Mouse (Mus musculus): Measurements from ENCODE around the gene Olfr1472. TPM values are rescaled to one million over a fixed set of nuclear protein-coding genes. Genes with fewer than 3 reads are reported as not detected.
"Not testable (repeated sequence)": the region's sequence is repeated elsewhere in the genome, so short reads cannot be mapped to it uniquely, and the experiment has no call there.

The Olfr1472 gene
- polyA plus RNA-seq (2016; fragmentation: Nextera tagmentation; extraction: Ambion mirVana): not detected in 2 replicates

DNA sequence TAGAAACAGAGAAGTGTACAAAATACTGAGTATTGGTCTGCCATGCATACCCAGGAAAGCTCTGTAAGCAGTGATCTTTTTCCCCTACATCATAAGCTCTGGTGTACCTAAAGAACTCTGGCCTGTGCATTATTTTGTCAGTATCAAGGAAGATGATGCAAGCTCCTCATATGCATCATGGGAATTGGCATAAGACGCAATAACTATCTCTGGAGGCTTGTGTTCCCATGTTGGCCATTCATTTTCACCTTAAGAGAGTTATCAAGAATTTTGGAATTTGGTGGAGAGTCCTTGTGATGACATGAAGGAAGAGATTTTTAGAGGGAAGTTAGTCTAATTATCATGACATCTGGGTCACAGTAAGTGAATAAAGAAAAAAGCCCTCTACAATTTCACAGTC, at the start of gene Olfr1472:
Olfr1472 (minus strand) TSS at position 101 of the 400 bp plus-strand sequence.
- H3K27me3 ChIP-seq (replicated peaks): no peaks in the 10 kb centered on the region
- ATAC-seq: no peak
- no peak within 1 kb of the TSS for H3K4me3 ChIP-seq
- 60% methylated on average over 1 of the region's 1 CpGs for WGBS (ENCODE audit: insufficient replicate concordance)
- no peak within 1 kb of the TSS for H3K4me2 ChIP-seq
- H3K9ac ChIP-seq: no peak within 1 kb of the TSS
- no peaks in the 10 kb centered on the region for H3K36me3 ChIP-seq
- H3K27ac ChIP-seq: no peak within 1 kb of the TSS
- H3K9me3 ChIP-seq (replicated peaks): 0 out of 2 replicates have a peak, but pooled peaks cover 8% of the 10 kb centered on the region
- H3K4me1 ChIP-seq: no peaks in the 10 kb centered on the region

- Histone ChIP-seq H3K27ac (no peak within 1 kb of the TSS), H3K9ac (no peak within 1 kb of the TSS), H3K4me2 (no peak within 1 kb of the TSS), H3K4me3 (no peak within 1 kb of the TSS), H3K9me3 (replicated peaks) (0 out of 2 replicates have a peak, but pooled peaks cover 6% of the 10 kb centered on the region), H3K36me3 (no peaks in the 10 kb centered on the region), H3K27me3 (replicated peaks) (no peaks in the 10 kb centered on the region), H3K4me1 (no peaks in the 10 kb centered on the region)
- 48% methylated on average over 3 of the region's 3 CpGs for WGBS (ENCODE audit: insufficient replicate concordance)
- no peak for ATAC-seq
These were observed 44.4 kb upstream of the Olfr1472 start, which contains the start of gene Olfr1477 for GRCm38 (mm10) chr19:13500246-13500645. Olfr1477 (plus strand) TSS chr19:13500546.

DNA sequence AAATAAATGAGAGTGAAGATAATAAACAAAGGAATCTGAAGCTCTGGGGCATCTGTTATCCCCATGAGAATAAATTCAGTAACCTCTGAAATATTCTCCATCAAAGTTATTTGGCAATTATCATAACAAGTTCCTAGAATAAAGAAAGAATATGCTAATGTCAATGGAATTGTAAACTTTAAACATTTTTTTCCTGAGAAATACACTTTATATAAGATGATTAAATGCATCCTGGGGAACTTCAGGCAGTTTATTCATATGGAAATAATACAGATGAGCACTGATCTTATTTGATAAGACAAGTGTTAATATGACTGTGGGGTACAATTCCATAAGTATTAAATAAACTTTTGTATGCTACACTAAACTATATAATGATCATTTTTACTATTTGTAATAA, 24.2 kb upstream of the Olfr1472 start, which contains the start of gene Olfr1475:
Olfr1475 (minus strand) TSS at position 101 of the 400 bp plus-strand sequence.
- no peaks in the 10 kb centered on the region for H3K27me3 ChIP-seq (replicated peaks)
- H3K9ac ChIP-seq: no peak within 1 kb of the TSS
- no peak for ATAC-seq
- no peak within 1 kb of the TSS for H3K27ac ChIP-seq
- H3K4me2 ChIP-seq: no peak within 1 kb of the TSS
- H3K4me1 ChIP-seq: no peaks in the 10 kb centered on the region
- H3K36me3 ChIP-seq: no peaks in the 10 kb centered on the region
- H3K4me3 ChIP-seq: no peak within 1 kb of the TSS
- H3K9me3 ChIP-seq (replicated peaks): no peaks in the 10 kb centered on the region

DNA sequence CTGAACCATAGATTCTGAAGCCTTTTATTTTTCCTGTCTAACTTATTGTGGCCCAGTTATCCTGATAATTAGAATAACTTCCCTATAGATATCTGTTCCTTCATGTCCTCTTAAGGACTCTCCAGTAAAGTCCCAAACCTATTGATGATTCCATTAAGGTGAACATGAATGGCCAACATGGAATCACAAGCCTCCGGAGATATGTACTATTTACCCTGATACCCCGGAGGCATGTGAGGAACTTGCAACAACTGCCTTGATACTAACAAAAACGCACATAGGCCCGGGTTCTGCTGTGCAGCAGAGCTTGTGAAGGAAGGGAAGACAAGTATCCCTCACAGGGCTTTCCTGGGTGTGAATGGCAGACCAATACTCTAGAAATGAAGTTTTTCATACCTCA, 13.4 kb upstream of the Olfr1472 start, which contains the start of gene Olfr1474:
Olfr1474 (plus strand) TSS at position 301 of the 400 bp plus-strand sequence.
- WGBS (ENCODE audit: insufficient replicate concordance): 63% methylated on average over 4 of the region's 4 CpGs
- not testable (repeated sequence) for H3K9me3 ChIP-seq (replicated peaks); ATAC-seq; H3K27ac ChIP-seq; H3K36me3 ChIP-seq; H3K27me3 ChIP-seq (replicated peaks); H3K4me1 ChIP-seq; H3K9ac ChIP-seq; H3K4me3 ChIP-seq; H3K4me2 ChIP-seq

GRCm38 (mm10) chr19:13443109-13443508, 12.8 kb downstream of the Olfr1472 start, which contains the start of gene Olfr1471:
Olfr1471 (plus strand) TSS chr19:13443409.
- H3K27me3 ChIP-seq (replicated peaks); H3K9ac ChIP-seq; H3K27ac ChIP-seq; ATAC-seq; H3K36me3 ChIP-seq; H3K4me1 ChIP-seq; H3K9me3 ChIP-seq (replicated peaks); H3K4me2 ChIP-seq; H3K4me3 ChIP-seq: not testable (repeated sequence)
- 49% methylated on average over 2 of the region's 2 CpGs for WGBS (ENCODE audit: insufficient replicate concordance)

DNA sequence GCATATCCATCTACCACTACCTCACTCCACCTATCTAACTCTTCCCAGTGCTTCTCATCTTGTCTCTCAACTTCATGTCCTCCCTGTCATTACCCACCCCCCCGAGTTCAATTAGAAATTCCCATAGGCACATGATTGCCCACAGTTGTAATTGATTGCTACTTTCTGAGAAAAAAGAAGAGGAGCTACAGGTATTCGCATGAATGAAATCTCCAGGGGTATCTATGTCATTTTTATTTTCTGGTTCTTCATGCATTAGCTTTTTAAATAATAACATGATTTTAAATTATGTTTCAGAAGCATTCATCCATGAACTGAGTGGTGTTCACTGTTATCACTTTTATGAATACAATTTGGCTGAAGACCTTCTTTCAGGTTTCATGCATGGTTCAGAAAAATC, 48.3 kb downstream of the Olfr1472 start, which contains the start of gene Olfr1469:
Olfr1469 (plus strand) TSS at position 301 of the 400 bp plus-strand sequence.
- H3K9ac ChIP-seq: no peak within 1 kb of the TSS
- 33% methylated on average over 2 of the region's 2 CpGs for WGBS (ENCODE audit: insufficient replicate concordance)
- no peaks in the 10 kb centered on the region for H3K27me3 ChIP-seq (replicated peaks)
- ATAC-seq: no peak
- H3K4me3 ChIP-seq: no peak within 1 kb of the TSS
- peaks cover 4% of the 10 kb centered on the region; the same call in 1 of the 2 replicates for H3K9me3 ChIP-seq (replicated peaks)
- H3K27ac ChIP-seq: no peak within 1 kb of the TSS
- H3K36me3 ChIP-seq: no peaks in the 10 kb centered on the region
- H3K4me2 ChIP-seq: no peak within 1 kb of the TSS
- no peaks in the 10 kb centered on the region for H3K4me1 ChIP-seq

Other genes starting within 250 kb of the Olfr1472 start
- gene Olfr1463, start 224.8 kb downstream of the Olfr1472 start, polyA plus RNA-seq (2016; fragmentation: Nextera tagmentation; extraction: Ambion mirVana): not detected in 2 replicates
- gene Olfr1465, start 140.5 kb downstream of the Olfr1472 start, polyA plus RNA-seq (2016; fragmentation: Nextera tagmentation; extraction: Ambion mirVana): not detected in 2 replicates
- not detected in 2 replicates for gene Olfr1466, start 117.2 kb downstream of the Olfr1472 start, polyA plus RNA-seq (2016; fragmentation: Nextera tagmentation; extraction: Ambion mirVana)
- not detected in 2 replicates for gene Olfr1467, start 93.8 kb downstream of the Olfr1472 start, polyA plus RNA-seq (2016; fragmentation: Nextera tagmentation; extraction: Ambion mirVana)
- not detected in 2 replicates for gene Olfr1469, start 48.2 kb downstream of the Olfr1472 start, polyA plus RNA-seq (2016; fragmentation: Nextera tagmentation; extraction: Ambion mirVana)
- not detected in 2 replicates for gene Olfr1471, start 12.7 kb downstream of the Olfr1472 start, polyA plus RNA-seq (2016; fragmentation: Nextera tagmentation; extraction: Ambion mirVana)
- gene Olfr1474, start 13.5 kb upstream of the Olfr1472 start, polyA plus RNA-seq (2016; fragmentation: Nextera tagmentation; extraction: Ambion mirVana): not detected in 2 replicates
- gene Olfr1475, start 24.1 kb upstream of the Olfr1472 start, polyA plus RNA-seq (2016; fragmentation: Nextera tagmentation; extraction: Ambion mirVana): not detected in 2 replicates
- not detected in 2 replicates for gene Olfr1477, start 44.5 kb upstream of the Olfr1472 start, polyA plus RNA-seq (2016; fragmentation: Nextera tagmentation; extraction: Ambion mirVana)
- not detected in 2 replicates for gene Olfr1480, start 71.8 kb upstream of the Olfr1472 start, polyA plus RNA-seq (2016; fragmentation: Nextera tagmentation; extraction: Ambion mirVana)
- gene Olfr1484, start 127.4 kb upstream of the Olfr1472 start, polyA plus RNA-seq (2016; fragmentation: Nextera tagmentation; extraction: Ambion mirVana): not detected in 2 replicates
- gene Olfr1487, start 161.3 kb upstream of the Olfr1472 start, polyA plus RNA-seq (2016; fragmentation: Nextera tagmentation; extraction: Ambion mirVana): not detected in 2 replicates
- not detected in 2 replicates for gene Olfr1489, start 175.5 kb upstream of the Olfr1472 start, polyA plus RNA-seq (2016; fragmentation: Nextera tagmentation; extraction: Ambion mirVana)
- gene Olfr1490, start 195.0 kb upstream of the Olfr1472 start, polyA plus RNA-seq (2016; fragmentation: Nextera tagmentation; extraction: Ambion mirVana): not detected in 2 replicates
- gene Olfr1491, start 241.2 kb upstream of the Olfr1472 start, polyA plus RNA-seq (2016; fragmentation: Nextera tagmentation; extraction: Ambion mirVana): not detected in 2 replicates